Mouse (Mus musculus) hindbrain, embryonic 14.5 days (tissue): ENCODE measurements at regions not wholly inside any gene's neighbourhood (a gene's known extent, or its start where the extent isn't known, plus 50 kb on each side); places are given as distances from the start of the nearest gene placed in this dataset.
"Not testable (repeated sequence)": the region's sequence is repeated elsewhere in the genome, so short reads cannot be mapped to it uniquely, and the experiment has no call there.

Experiments
- ATAC-seq: fragments of 200-750 bp; cut with Nextera tagmentation; 2 replicates; pipeline ENCODE4 v1.8.0; 2017; ENCODE audit warnings: moderate number of reproducible peaks, mild to moderate bottlenecking, moderate TSS enrichment, moderate library complexity; ENCODE audit not compliant: low FRiP score
- DNase-seq: peaks from one replicate; pipeline ENCODE4 v3.0.0-alpha.2; 2015; ENCODE audit warnings: low spot score
- H3K27ac ChIP-seq: fragments of 300-500 bp; sonication (generic); 2 replicates; pipeline ENCODE4 v1.5.1; 2014; ENCODE audit warnings: mild to moderate bottlenecking, moderate library complexity
- H3K27me3 ChIP-seq: fragments of 300-500 bp; sonication (generic); 2 replicates; pipeline ENCODE4 v1.6.1; 2014; ENCODE audit warnings: mild to moderate bottlenecking, low read length, mixed read lengths; ENCODE audit not compliant: control insufficient read depth, insufficient read depth
- H3K36me3 ChIP-seq: fragments of 300-500 bp; sonication (generic); replicated peaks from 2 replicates; pipeline ENCODE4 v1.6.1; 2014; ENCODE audit not compliant: control insufficient read depth, insufficient read depth
- H3K4me1 ChIP-seq: fragments of 300-500 bp; sonication (generic); replicated peaks from 2 replicates; pipeline ENCODE4 v1.6.1; 2014; ENCODE audit warnings: antibody characterized with exemption, low read length, mixed read lengths; ENCODE audit not compliant: control insufficient read depth, insufficient read depth
- H3K4me2 ChIP-seq: fragments of 300-500 bp; sonication (generic); replicated peaks from 2 replicates; pipeline ENCODE4 v1.6.1; 2014; ENCODE audit warnings: mild to moderate bottlenecking, moderate library complexity
- H3K4me3 ChIP-seq: fragments of 300-500 bp; sonication (generic); replicated peaks from 2 replicates; pipeline ENCODE4 v1.5.1; 2014; ENCODE audit warnings: mild to moderate bottlenecking, low read length
- H3K9ac ChIP-seq: fragments of 300-500 bp; sonication (generic); 2 replicates; pipeline ENCODE4 v1.6.1; 2014
- H3K9me3 ChIP-seq: fragments of 300-500 bp; sonication (generic); 2 replicates; pipeline ENCODE4 v1.6.1; 2016; ENCODE audit warnings: low read length; ENCODE audit not compliant: control insufficient read depth
- WGBS: fragments of 180-500 bp; shearing (Covaris S2); extraction: QIAGEN DNeasy Blood & Tissue Kit; methylation state at CpG from one replicate; pipeline ENCODE4 v1.1.7; 2014; 5-methylcytosine and 5-hydroxymethylcytosine counted together

DNA sequence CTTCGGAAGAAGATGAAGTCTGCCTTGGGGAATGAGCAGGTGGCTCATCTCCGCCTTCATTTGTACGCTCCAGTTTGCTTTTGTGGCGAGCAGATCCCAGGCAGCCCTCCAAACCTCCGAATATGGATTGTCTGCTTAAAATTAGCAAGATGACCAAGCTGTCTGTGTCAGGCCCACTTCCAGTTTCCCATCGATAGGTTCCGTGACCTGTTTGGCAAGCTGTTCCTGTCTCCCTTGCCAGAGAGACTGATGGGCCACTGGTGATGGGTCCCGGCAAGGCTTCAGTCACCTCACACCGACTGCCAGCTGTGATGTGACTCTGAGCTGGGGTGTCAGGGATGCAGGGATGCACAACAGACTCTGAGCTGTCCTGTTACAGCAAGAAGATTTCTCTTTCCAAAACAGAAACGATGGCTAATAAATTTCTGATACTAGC, 96.4 kb downstream of the Enc1 start:
- H3K9ac ChIP-seq = no peak overlapping the region
- peaks cover 9% of the 10 kb centered on the region; the same call in 1 of the 2 replicates for H3K4me1 ChIP-seq
- H3K27me3 ChIP-seq = no peaks in the 10 kb centered on the region
- no peak overlapping the region; the same call in 1 of the 2 replicates for H3K27ac ChIP-seq
- no peak overlapping the region for H3K4me3 ChIP-seq
- ATAC-seq (peak; percentile 43; the same call in 1 of the 2 replicates), DNase-seq (no peak)
- no peak overlapping the region for H3K4me2 ChIP-seq
- 43% methylated on average over 10 of the region's 10 CpGs for WGBS
- no peaks in the 10 kb centered on the region for H3K36me3 ChIP-seq
- H3K9me3 ChIP-seq = no peaks in the 10 kb centered on the region

DNA sequence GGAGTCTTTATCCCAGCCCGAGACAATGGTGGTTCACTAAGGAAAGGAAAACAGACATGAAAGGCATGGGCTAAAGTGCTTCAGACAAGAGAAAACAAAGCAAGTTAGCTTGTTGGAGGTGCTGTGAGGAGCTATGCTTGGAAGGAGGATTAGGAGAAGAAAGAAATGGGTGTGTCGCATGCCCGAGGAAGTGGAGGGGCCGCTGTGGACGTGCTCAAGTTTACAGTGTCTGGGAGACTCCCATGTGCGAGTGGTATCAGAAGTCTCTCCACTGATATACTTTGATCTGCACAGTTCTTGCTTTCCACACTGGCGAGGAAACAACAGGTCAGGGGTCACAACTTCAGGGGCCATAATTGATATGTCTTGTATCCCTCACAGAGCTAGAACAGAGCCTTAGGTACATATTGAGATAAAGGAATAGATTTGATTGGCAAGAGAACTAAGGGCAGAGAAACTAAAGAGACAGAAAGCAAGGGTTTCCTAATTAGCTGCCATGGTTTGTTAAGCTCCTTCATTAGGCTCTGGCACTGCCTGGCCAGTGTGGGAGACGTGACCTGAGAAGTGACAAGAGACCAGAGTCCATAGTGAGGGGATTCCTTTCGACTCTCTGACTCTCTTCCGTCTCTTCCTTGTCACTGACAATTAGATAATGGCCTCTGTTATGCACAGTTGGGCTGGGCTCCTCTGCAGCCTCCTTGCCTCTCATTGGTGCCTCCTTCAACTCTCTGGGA, 93.1 kb downstream of the Enc1 start:
- Histone ChIP-seq H3K27me3 (no peaks in the 10 kb centered on the region), H3K9ac (no peak overlapping the region), H3K4me3 (no peak overlapping the region), H3K4me2 (no peak overlapping the region), H3K4me1 (peaks cover 9% of the 10 kb centered on the region; the same call in 1 of the 2 replicates), H3K27ac (no peak overlapping the region), H3K9me3 (no peaks in the 10 kb centered on the region), H3K36me3 (no peaks in the 10 kb centered on the region)
- no peak for ATAC-seq
- DNase-seq = no peak
- WGBS = 18% methylated on average over 10 of the region's 10 CpGs

DNA sequence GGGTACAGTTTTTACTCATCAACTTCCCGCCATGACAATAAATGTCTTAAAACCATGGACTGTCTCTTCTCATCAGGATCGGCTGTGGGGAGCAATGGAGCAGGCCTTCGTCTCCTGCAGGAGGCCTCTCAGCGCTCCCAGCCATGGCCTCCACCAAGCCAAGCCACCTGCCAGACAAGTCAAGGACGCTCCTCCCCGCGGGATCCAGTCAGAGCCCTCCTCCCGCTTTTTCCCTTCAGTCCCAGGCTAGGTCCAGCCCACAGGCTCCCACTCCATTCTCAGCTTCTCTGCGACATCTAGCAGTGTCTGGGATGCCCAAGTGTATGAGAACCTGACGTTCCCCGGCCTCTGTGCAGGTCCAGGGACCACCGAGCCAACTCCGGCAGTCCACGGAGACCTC, 90.2 kb downstream of the Enc1 start:
- Histone ChIP-seq H3K9me3 (no peaks in the 10 kb centered on the region), H3K36me3 (no peaks in the 10 kb centered on the region), H3K4me2 (no peak overlapping the region), H3K9ac (no peak overlapping the region), H3K4me3 (no peak overlapping the region), H3K27me3 (no peaks in the 10 kb centered on the region), H3K27ac (no peak overlapping the region), H3K4me1 (no peaks in the 10 kb centered on the region)
- WGBS = 92% methylated on average over 14 of the region's 14 CpGs
- DNase-seq = no peak
- no peak for ATAC-seq

DNA sequence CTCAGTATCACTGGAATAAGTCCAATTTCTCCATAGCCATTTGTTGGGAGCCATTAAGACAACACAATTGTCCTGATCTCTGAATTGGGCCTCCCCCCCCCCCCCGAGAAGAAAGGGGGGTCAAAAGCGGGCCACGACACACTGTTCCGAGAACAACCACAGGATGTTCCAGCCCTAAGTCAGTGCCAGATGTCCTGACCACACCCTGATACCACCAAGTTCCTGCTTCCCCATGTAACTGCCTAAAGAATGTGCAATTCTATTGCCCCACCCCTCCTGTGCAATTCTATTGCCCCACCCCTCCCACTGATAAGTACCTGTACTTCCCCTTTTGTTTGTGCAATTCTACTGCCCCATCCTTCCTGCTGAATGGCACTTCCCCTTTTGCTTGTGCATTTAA, 80.4 kb downstream of the Enc1 start:
- H3K9ac ChIP-seq, H3K27ac ChIP-seq, H3K36me3 ChIP-seq, H3K9me3 ChIP-seq, H3K4me2 ChIP-seq, H3K4me1 ChIP-seq, H3K4me3 ChIP-seq, DNase-seq, ATAC-seq, H3K27me3 ChIP-seq: not testable (repeated sequence)
- 68% methylated on average over 4 of the region's 4 CpGs for WGBS

DNA sequence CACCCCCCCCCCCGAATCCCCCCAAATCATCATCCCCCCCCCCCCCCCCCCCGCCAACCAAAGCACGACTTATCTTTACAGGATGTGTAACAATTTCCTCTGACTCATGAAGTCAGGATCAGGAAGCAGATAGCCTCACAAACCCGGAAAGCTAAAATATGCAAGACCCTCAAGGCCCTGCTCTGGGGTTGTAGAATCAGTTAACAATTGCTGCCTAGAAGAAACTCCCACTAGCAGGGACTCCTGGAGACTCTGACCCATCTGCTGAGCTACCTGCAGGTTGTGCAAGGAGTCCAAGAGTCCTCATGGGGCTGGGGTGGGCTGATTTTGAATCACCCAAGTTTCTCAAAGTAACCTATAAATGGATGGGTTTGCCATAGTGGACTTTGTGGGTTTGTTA, 79.9 kb downstream of the Enc1 start:
- Histone ChIP-seq H3K9me3 (no peaks in the 10 kb centered on the region), H3K27ac (no peak overlapping the region), H3K4me2 (no peak overlapping the region), H3K27me3 (no peaks in the 10 kb centered on the region), H3K9ac (no peak overlapping the region), H3K36me3 (no peaks in the 10 kb centered on the region), H3K4me3 (no peak overlapping the region), H3K4me1 (peaks cover 9% of the 10 kb centered on the region; the same call in 1 of the 2 replicates)
- DNase-seq = no peak
- 25% methylated on average over 1 of the region's 4 CpGs for WGBS
- no peak for ATAC-seq

DNA sequence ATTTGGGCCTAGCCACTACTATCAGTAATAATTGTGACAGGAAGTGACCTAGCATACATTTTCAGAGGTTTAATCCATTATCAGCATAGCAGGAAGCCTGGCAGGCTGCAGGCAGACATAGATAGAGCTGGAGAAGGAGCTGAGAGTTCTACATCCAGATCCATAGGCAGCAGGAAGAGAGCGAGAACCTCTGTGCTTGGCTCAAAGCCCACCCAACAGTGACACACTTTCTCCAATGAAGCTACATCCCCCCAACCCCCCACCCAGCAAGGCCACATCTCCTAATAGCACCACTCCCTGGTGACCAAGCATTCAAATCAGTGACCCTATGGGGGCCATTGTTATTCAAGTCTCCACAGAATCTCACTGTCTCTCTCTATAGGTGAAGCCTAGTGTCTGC, 79.4 kb downstream of the Enc1 start:
- DNase-seq (no peak), ATAC-seq (no peak)
- 81% methylated on average over 1 of the region's 1 CpGs for WGBS
- H3K27ac ChIP-seq = no peak overlapping the region
- no peak overlapping the region for H3K4me3 ChIP-seq
- H3K9me3 ChIP-seq = no peaks in the 10 kb centered on the region
- no peaks in the 10 kb centered on the region for H3K27me3 ChIP-seq
- peaks cover 9% of the 10 kb centered on the region; the same call in 1 of the 2 replicates for H3K4me1 ChIP-seq
- no peak overlapping the region for H3K9ac ChIP-seq
- H3K4me2 ChIP-seq = no peak overlapping the region
- H3K36me3 ChIP-seq = no peaks in the 10 kb centered on the region

DNA sequence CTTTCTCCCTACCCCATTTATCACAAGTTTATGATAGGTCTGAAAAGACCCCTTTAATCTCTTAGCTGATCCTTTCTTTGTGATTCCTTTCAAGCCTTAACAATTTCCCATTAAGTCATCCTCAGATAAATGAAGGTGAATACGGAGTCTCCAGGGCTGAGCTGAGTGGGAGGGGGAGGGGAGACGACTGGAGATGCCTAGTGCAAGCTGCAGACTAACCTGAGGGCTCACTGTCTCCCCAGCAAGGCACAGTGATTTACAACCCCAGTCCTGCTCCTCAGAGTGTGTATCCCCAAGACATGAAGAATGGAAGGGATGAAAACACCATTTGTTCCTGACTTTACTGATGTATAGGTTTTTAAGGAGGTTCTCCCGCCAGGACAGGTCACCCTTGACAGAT, 76.7 kb downstream of the Enc1 start:
- Histone ChIP-seq H3K9ac (no peak overlapping the region), H3K9me3 (no peaks in the 10 kb centered on the region), H3K4me3 (no peak overlapping the region), H3K4me2 (no peak overlapping the region), H3K27me3 (no peaks in the 10 kb centered on the region), H3K36me3 (no peaks in the 10 kb centered on the region), H3K4me1 (peaks cover 18% of the 10 kb centered on the region), H3K27ac (peak overlapping the region; percentile 40; the same call in 1 of the 2 replicates)
- DNase-seq (no peak), ATAC-seq (peak; percentile 76; the same call in 1 of the 2 replicates)
- 17% methylated on average over 3 of the region's 3 CpGs for WGBS

DNA sequence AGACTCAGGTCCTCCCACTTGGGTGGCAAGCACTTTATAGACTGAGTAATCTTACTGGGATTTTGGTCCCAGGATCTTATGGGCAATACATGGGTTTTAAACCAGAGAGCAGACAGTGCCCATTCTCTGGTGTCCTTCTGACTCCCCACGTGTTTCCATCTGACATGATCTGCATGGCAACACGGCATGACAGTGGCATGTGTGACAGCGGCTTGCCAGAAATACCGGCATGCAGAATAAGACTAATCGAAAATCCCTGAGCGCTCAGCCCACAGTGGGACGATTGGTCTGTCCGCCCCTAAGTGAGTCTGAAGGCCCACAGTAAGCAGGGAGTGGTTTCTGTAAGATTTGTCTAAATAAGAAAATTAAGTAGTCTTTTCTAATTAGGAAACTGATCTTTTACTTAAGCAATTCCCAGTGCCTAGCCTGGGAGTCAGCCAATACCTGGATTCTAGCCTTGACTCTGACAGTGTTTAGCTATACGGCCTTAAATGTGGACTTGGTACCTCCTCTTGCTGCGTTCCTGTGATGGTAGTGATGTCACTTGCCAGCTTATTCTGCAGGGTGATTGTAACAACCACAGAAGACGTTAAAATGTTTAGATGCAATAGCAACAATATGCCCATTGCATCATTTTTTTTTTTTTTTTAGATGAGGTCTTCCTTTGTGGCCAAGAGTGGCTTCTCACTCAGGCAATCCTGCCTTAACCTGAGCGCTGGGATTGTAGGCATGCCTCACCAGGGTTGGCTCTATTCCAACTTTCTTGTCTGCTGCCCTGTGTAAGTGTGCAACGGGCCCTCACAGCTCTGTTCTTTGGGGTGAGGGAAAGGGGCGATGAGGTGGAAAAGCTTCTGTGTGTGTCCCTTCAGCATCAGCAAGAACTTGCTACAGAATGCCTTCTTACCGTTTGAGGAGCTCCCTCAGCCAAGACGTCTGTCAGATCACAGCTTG, 71.8 kb downstream of the Enc1 start:
- Histone ChIP-seq H3K27me3 (no peaks in the 10 kb centered on the region), H3K27ac (no peak overlapping the region), H3K4me3 (no peak overlapping the region), H3K9me3 (no peaks in the 10 kb centered on the region), H3K4me1 (peaks cover 35% of the 10 kb centered on the region), H3K9ac (no peak overlapping the region), H3K36me3 (no peaks in the 10 kb centered on the region), H3K4me2 (no peak overlapping the region)
- DNase-seq (no peak), ATAC-seq (peak; percentile 37; the same call in 1 of the 2 replicates)
- WGBS = 60% methylated on average over 16 of the region's 16 CpGs

DNA sequence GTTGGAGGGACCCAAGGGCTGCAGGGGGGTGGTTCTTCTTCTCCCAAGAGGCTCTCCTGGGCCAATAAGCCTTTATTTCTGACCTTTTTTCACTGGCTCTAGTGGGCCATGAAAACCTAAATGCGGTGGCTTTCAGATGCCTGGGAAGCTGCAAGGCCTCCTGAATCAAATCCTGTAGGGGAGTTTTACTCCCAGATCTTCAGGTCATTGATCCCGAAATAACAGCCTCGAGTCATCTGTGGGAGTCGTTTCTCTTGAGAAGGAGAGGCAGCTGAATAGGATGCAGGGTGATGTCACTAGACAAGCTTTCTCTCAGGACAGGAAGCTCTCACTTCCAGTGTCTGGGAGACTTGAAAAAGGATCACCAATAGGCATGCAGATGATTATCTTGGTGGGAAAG, 70.4 kb downstream of the Enc1 start:
- 3% methylated on average over 4 of the region's 4 CpGs for WGBS
- Histone ChIP-seq H3K27ac (no peak overlapping the region), H3K36me3 (no peaks in the 10 kb centered on the region), H3K4me3 (no peak overlapping the region), H3K9ac (no peak overlapping the region), H3K4me1 (peaks cover 27% of the 10 kb centered on the region), H3K27me3 (no peaks in the 10 kb centered on the region), H3K4me2 (no peak overlapping the region), H3K9me3 (no peaks in the 10 kb centered on the region)
- no peak for ATAC-seq
- DNase-seq = no peak
